13 mouse cellular contexts compared by ENCODE assay signal in genomic region chr14:67584456-67585048, GRCm38 (mm10).
DNase-seq lines count a peak whose midpoint lies in the region; ATAC-seq and TF ChIP-seq lines count a peak whose summit lies in the region.
"Had no signal": no experiment of that assay in that cellular context is flagged by ENCODE, and none has a peak within 500 bp of the region (broad histone marks: within the 10 kb centered on the region; RNA-seq: fewer than 3 reads in every experiment).

No protein-coding gene starts in this region.

- TF ChIP-seq CTCF in intestine, postnatal 0 days (IDR thresholded peaks at IDR 0.05; ENCODE audit: low read depth), result peak; percentile 48
- TF ChIP-seq CTCF in testis, adult 2 months (IDR thresholded peaks at IDR 0.05; ENCODE audit: control insufficient read depth, insufficient read depth, insufficient replicate concordance, low read depth, low read length), result peak; percentile 22; the same call in 1 of the 2 replicates

- no peak overlapping the region for H3K4me3 ChIP-seq in intestine, postnatal 0 days (ENCODE audit: low read depth, low read length)
- no peak overlapping the region for H3K4me3 ChIP-seq in intestine, embryonic 15.5 days (replicated peaks)
- no peak overlapping the region for H3K4me3 ChIP-seq in testis, adult 2 months (ENCODE audit: control insufficient read depth, low read depth, low read length)
- H3K4me3 ChIP-seq: limb, embryonic 15.5 days; megakaryocyte, embryonic 14.5 days had no signal

- H3K27ac ChIP-seq in intestine, postnatal 0 days (ENCODE audit: low read depth, low read length), result no peak overlapping the region
- no peak overlapping the region for H3K27ac ChIP-seq in intestine, embryonic 15.5 days
- no peak overlapping the region for H3K27ac ChIP-seq in testis, adult 2 months (ENCODE audit: control insufficient read depth, insufficient read depth, low read depth, low read length)
- H3K27ac ChIP-seq: limb, embryonic 15.5 days had no signal

- WGBS in intestine, postnatal 0 days, result 56% methylated on average over 14 of the region's 14 CpGs
- 59% methylated on average over 14 of the region's 14 CpGs for WGBS in intestine, embryonic 15.5 days

- H3K36me3 ChIP-seq in intestine, postnatal 0 days (ENCODE audit: control insufficient read depth, insufficient read depth), result no peaks in the 10 kb centered on the region
- H3K36me3 ChIP-seq in intestine, embryonic 15.5 days, result no peaks in the 10 kb centered on the region
- H3K36me3 ChIP-seq in testis, adult 2 months (ENCODE audit: control insufficient read depth, insufficient read depth, low read length), result no peaks in the 10 kb centered on the region
- H3K36me3 ChIP-seq: limb, embryonic 15.5 days had no signal

- H3K4me1 ChIP-seq in intestine, postnatal 0 days (replicated peaks; ENCODE audit: control insufficient read depth, insufficient read depth, low read length), result no peaks in the 10 kb centered on the region
- H3K4me1 ChIP-seq in intestine, embryonic 15.5 days (replicated peaks), result no peaks in the 10 kb centered on the region
- no peaks in the 10 kb centered on the region; the same call in 1 of the 2 replicates for H3K4me1 ChIP-seq in testis, adult 2 months (ENCODE audit: control insufficient read depth, insufficient read depth, low read length)
- H3K4me1 ChIP-seq: megakaryocyte, embryonic 14.5 days had no signal

- H3K27me3 ChIP-seq in intestine, postnatal 0 days (replicated peaks; ENCODE audit: control insufficient read depth, insufficient read depth, low read length), result no peaks in the 10 kb centered on the region
- H3K27me3 ChIP-seq in intestine, embryonic 15.5 days (replicated peaks), result no peaks in the 10 kb centered on the region
- no peaks in the 10 kb centered on the region for H3K27me3 ChIP-seq in testis, adult 2 months (ENCODE audit: control insufficient read depth, insufficient read depth, low read length)
- H3K27me3 ChIP-seq: limb, embryonic 15.5 days; megakaryocyte, embryonic 14.5 days had no signal

- no peak overlapping the region for H3K9ac ChIP-seq in intestine, postnatal 0 days (ENCODE audit: low read depth, low read length)
- H3K9ac ChIP-seq in intestine, embryonic 15.5 days, result no peak overlapping the region
- H3K9ac ChIP-seq: limb, embryonic 15.5 days had no signal

- H3K4me2 ChIP-seq in intestine, postnatal 0 days (replicated peaks; ENCODE audit: low read depth), result no peak overlapping the region
- H3K4me2 ChIP-seq in intestine, embryonic 15.5 days (replicated peaks), result no peak overlapping the region
- H3K4me2 ChIP-seq: limb, embryonic 15.5 days had no signal

- no peak for ATAC-seq in intestine, postnatal 0 days
- no peak for ATAC-seq in intestine, embryonic 15.5 days

- H3K9me3 ChIP-seq in intestine, postnatal 0 days (ENCODE audit: control insufficient read depth), result no peaks in the 10 kb centered on the region
- no peaks in the 10 kb centered on the region for H3K9me3 ChIP-seq in intestine, embryonic 15.5 days
- H3K9me3 ChIP-seq: limb, embryonic 15.5 days had no signal

- DNase-seq in cerebellum, postnatal 10 days, result peak; percentile 50 to 54
- no peak for DNase-seq in cerebellum, adult 11 months
- DNase-seq in testis, postnatal 14 days (ENCODE audit: low spot score), result no peak
- no peak for DNase-seq in spleen, postnatal 4 days (ENCODE audit: low spot score in 2 of 2)
- DNase-seq in adrenal gland, postnatal 14 days, result no peak
- DNase-seq: B cell, adult 2 months; gastrocnemius, postnatal 14 days; heart, postnatal 4 days had no signal

- no peak for TF ChIP-seq POLR2A in testis, adult 2 months (IDR thresholded peaks at IDR 0.05; ENCODE audit: control insufficient read depth, low read depth, low read length)

Comparison
In these comparisons a context has a peak if more than half of its experiments do, and no peak if none do; other contexts are left out.
1. DNase-seq: peak in cerebellum, postnatal 10 days (2 of 2); none in cerebellum, adult 11 months (single experiment), testis, postnatal 14 days (single experiment), spleen, postnatal 4 days (0 of 2) and adrenal gland, postnatal 14 days (single experiment).